Mouse (Mus musculus): Measurements from ENCODE around the gene Aqp3.

Aqp3 gene

DNA sequence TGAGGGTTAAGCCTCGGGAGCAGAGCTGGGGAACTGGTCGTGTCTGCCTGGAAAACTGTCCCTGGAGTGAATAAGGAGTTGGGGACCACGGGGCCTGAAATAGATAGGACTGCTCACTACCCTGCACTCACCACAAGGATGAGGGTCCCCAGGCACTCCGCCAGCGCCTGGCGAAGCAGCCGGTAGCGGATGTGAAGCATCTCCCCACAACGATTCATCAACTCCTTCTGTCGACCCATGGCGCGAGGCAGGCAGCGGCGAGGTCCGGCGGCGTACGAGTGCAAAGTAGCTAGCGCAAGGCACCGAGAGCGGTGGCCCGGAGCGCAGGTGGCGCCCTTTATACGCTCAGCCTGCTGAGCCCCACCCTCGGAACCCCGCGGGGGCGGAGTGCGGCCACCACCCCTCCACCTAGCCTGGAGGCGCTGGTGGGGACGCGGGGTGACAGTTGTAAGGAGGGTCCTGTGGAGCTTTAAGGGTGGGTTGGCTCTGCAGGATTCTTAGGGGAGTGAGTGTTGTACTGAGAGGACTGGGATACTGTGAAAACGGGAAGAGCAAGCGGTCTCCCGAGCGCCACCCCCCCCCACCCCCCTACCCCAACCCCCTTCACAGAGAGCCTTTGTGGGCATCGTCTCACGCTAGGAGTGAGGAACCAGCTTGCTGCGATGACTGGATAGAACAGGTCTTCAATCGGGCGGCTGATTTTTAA is at the start of gene Aqp3:
Aqp3 (minus strand) TSS at position 313 of the 706 bp plus-strand sequence.
- peak; percentile 70 for DNase-seq

DNA sequence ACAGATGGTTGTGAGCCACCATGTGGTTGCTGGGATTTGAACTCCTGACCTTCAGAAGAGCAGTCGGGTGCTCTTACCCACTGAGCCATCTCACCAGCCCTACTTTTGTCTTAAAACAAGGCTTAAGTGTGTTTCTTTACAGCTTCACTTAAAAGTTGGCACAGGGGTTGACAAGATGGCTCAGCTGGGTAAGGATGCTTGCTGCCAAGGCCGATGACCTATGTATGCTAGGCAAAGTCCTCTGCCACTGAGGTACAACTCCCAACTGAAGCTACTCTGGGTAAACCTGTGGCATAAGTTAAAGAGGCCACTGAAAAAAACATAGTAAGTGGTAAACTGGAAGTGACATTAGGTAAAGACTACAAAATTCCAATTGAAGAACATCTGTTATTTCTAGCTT is 44.6 kb upstream of the Aqp3 start:
- DNase-seq = no peak

DNA sequence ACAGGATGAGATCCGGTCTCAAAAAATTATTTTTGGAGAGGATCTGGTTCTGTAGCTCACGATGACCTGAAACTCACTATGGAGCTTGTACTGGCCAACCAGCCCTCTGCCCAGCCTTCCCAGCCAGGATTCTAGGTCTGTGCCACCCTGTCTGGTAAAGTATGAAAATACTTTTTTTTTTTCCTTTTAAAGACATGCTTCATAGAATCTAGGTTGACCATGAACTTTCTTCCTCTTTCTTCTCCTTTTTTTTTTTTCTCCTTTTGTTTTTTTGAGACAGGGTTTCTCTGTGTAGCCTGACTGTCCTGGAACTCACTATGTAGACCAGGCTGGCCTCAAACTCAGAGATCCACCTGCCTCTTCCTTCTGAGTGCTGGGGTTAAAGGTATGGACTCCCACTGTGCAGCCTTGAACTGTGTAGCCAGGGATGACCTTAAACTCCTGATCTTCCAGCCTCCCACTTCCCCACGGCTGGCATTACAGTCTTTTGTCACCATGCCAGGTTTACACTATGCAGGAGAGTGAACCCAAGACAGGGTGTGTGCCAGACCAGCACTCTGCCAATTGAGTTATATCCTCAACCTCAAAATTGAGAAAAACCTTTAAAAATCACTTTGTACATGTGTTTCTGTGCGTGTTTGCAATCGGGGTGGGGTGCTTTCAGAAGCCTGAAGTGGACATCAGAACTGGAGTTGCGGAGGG is 42.3 kb upstream of the Aqp3 start:
- no peak for DNase-seq

DNA sequence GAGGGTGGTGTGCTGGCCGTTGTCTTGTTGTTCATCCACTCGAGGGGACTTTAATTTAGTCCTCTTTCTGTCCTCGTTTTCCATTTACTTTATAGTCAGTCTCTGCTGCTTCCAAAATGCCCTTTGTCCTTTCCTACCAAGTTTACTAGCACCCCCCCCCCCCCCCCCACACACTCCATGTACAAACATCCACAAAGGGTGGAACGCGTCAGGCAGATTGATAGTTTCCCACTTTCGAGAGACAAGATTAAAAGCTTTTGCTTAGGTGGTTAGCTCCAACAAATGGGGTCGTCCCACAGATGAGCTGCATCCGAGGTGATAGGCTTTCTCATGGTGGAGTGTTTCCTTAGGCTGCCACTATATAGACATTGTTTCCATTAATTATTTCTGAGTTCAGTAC is 38.8 kb upstream of the Aqp3 start:
- no peak for DNase-seq

DNA sequence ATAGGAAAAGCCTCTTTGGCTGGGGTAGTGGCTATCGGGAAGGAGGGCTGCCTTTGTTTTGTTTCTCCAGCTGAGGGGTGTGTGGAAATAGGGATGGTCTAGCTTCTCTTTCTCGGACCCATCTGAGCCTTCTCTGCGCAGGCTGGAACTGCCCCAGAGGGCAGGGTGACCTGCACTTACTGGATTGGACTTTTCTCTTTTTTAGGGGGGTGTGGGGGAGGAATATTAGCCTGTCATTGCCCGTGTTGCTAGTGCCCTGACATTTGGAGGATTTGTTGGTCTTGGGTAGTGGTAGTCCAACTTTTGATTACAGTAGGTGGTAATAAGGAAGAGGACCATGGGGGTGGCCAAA is 38.4 kb upstream of the Aqp3 start:
- no peak for DNase-seq

DNA sequence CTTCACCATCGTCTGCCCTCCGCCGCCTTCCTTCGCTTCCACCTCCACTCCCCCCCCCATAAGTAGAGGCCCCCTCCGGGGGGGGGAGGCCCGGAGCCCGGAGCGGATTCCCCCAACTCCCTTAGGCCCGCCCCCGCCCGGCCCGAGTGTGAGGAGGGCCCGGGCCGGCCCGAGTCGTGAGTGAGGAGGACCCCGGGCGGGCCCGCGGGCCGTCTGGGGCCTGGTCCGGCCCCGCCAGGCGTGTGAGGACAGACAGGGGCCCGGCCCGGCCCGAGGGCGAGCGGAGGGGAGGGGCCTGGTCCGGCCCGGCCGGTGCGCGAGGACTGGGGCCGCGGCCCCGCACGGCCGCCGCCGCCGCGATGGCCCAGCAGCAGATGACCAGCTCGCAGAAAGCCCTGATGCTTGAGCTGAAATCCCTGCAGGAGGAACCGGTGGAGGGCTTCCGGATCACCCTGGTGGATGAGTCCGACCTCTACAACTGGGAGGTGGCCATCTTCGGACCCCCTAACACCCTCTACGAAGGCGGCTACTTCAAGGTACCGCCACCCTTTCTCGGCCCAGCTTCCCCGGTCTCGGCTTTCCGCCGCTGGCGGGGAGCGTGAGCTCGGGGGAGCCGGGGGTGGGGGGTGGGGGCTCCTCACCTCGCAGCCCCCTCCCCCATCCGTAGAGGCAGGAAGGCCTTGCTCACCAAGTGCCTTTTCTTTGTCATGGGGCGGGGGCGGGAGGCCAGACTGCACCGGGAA is 37.9 kb upstream of the Aqp3 start, which contains the start of gene Ube2r2:
Ube2r2 (plus strand) TSS at position 33 of the 743 bp plus-strand sequence.
- DNase-seq = peak; percentile 73

DNA sequence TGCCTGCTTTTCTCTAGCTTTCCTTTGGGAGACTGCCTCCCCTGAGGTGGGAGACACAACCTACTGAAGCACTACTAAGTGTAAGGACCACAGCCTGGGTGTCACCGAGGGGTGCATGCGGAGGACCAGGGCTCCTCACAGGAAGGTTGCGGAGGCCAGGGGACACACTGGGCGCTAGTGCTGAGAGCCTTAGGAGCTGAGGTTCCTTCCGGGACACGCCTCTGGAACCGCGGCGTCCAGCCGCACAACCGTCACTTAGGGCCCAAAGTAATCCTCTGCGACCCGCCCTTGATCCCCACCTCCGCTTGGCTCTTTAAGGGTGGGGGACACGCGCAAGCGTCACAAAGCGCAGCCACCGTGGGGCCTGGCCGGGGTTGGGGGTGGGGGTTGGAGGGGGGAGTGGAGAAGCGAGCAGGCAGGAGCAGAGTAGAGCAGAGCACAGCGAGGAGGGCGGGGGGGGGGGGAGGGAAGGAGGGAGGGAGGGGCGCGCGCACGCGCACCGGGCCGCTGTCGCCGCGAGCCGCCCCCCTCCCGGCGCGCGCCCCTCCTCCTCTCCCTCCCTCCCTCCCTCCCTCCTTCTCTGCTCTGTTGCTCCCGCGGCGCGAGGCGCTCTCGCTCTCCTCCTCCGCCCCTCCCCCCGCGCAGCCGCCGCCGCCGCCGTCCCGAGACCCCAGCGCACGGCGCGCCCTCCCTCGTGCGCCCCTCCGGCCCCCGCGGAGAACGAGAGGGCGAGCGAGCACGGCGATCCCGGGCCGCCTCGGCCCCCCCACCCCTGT is 37.1 kb upstream of the Aqp3 start:
- DNase-seq = peak; percentile 84

DNA sequence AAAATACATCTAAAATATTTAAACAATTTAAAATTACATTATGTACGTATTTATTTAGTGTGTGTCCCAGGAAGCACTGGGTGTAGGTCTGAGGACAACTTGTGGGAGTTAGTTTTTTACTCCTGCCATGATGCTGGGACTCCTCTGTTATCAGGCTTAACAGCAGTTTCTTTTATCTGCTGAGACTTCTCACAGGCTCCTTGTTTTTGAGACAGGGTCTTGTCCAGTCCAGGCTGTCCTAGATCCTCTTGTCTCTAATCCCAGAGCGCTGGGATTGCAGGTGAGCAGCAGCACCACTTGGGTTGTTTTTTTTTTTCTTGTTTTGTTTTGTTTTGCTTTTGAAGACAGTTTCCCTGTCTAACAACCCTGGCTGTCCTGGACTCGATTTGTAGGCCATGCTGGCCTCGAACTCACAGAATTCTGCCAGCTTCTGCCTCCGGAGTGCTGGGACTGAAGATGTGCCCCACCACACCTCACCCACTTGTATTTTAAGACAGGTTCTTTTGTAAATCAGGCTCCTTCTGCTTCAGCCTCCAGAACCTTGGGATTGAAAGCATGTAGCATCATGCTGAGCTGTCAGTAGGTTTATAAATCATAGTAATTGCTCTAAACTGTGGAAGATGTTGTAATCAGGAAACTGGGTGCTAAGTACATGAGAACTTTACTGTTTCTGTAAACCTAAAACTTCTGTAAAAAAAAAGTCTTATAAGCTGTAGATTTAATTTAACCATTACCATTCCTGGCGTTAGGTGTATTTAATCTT is 35.7 kb upstream of the Aqp3 start:
- DNase-seq = no peak

DNA sequence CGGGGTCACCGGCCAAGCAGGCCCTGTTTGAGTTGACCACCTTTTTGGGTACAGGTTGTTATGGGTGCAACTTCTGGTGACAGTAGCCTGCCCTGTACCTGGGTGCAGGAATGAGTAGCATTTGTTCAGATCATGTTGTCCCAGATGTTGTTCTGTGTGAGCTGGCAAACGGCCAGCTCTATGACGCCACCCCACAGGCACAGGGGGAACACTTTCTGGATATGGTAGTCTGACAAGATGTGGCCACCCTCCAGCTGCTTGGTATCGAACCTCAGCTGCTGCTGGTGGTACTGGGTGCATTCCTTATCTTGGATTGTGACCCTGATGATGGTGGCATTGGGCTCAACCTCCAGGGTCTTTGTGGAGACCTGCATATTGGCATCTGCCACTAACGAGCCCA is 34.5 kb upstream of the Aqp3 start:
- DNase-seq = no peak

DNA sequence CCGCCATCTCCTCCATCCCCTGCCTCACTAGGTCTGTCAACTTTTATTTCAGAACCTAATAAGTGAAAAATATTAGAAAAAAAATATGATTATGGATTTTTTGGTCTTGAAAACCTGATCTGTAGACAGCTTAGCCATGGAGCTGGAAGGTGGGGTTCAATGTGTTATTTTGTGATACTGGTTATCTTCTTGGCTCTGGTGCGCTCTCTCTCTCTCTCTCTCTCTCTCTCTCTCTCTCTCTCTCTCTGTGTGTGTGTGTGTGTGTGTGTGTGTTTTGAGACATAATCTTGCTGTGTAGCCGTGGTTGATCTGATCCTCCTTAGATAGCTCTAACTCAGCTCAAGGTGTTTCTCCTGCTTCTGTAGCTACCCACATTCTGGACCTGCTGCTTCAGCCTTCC is 31.9 kb upstream of the Aqp3 start:
- DNase-seq = no peak

DNA sequence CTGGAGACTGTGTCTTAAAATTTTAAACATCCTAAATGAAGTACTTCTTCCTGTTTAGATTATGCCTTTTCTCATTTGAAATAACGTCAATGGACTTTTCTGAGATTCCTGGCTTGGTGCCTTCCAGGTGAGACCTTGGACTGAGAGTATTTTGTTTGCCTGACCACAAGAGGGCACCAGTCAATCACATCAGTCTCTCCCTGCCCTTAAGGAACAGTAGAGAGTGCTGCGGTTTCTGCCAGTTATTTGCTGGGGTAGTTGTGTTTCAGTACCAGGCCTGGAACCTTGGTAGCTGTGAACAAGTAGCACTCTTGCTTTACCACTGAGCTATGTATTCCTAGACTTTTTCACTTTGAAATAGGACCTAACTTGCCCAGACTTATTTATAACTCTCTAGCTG is 31.4 kb upstream of the Aqp3 start:
- DNase-seq = peak; percentile 68

DNA sequence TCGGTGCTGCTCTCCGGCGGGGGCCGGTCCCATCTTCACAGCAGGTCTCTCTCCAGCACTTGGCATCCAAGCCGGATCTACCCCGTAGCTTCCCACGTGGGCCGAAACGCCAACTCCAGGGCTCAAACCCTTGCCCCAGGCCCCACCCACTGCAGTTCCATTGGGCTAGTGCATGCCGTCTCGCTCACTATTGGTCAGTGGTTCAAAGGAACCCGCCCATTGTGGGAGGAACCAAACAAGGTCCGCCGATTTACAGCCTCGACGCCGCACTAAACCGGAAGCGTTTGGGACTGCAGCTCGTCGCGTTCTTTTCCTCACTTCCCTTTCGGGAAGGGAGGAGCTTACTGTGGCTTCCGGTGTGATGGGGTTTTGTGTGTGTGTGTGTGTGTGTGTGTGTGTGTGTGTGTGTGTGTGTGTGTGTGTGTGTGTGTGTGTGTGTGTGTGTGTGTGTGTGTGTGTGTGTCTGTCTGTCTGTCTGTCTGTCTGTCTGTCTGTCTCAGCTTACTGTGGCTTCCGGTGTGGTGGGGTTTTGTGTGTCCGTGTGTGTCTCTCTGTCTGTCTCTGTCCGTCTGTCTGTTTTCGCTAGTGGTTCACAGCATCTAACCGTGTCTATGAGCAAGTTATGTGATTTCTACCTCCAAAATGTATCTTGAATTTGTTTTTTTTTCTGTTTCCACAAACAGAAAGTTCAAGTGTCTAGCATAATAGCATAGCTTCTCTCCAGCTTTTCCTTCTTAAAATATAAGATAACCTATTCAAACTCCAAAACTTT is 26.4 kb upstream of the Aqp3 start, which contains the start of gene Nol6:
Nol6 (minus strand) TSS at position 276 of the 772 bp plus-strand sequence.
- peak; percentile 96 for DNase-seq

DNA sequence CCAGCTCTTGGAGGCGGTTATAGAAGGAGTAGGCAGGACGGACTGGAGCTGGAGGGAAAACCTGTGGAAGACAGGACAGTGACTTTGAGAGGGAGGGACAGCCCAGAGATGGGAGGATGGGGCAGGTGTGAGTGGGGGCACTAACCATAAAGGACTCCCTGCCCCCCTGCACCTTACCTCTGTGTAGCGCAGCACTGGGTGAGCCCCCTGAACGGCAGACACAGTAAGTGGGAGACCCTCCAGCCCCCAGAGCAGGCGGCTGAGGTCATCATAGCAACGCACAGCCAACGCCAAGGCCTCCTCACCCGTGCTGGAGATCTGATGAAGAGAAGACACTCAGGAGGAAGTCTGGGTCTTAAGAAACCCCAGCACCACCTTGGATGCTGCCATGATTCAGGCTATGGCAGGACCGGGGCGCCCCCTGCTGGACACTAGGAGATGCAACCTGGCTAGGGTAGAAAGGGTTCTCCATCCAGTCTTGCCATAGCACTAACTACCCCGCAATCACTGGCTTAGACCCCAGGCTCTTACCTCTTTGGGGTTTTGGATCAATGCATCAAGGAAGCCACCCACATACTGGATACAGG is 20.8 kb upstream of the Aqp3 start:
- DNase-seq = peak; percentile 63

DNA sequence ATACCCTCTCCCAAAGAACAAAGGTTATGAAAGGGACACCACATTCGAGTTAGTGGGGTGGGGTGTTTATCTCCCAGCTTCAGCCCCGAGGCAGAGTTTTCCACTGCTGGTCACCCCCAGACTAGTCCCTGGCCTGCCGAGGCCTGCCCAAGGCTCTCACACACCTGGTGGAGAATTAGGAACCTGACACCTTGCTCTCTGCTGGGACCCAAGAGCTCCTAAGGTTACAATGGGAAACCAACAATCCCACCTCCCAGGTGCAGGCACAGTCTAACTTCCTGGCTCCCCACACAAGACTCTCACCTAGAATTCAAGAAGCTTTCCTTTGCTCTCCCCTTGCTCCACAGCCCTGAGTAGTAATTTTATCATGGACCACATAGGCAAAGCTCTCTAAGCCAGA is 18.8 kb upstream of the Aqp3 start:
- DNase-seq = no peak

DNA sequence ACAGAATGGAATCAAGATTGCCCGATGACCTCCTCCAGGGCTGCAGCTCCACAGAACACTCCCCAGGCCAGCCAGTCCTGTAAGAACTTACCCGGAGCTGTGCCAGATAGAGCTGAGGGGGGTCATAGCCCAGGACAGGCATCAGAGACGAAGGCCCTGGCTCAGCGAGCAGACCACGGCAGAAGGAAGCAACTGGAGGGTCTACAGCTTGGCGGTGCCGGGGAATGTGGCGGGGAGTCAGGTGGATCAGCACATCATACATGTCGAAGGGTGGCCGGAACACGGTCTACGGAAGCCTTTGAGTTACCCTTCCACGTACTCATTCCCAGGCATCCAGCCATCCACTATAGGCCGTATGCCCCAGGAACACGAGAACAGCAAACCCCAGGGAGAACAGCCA is 17.8 kb upstream of the Aqp3 start:
- DNase-seq = no peak

DNA sequence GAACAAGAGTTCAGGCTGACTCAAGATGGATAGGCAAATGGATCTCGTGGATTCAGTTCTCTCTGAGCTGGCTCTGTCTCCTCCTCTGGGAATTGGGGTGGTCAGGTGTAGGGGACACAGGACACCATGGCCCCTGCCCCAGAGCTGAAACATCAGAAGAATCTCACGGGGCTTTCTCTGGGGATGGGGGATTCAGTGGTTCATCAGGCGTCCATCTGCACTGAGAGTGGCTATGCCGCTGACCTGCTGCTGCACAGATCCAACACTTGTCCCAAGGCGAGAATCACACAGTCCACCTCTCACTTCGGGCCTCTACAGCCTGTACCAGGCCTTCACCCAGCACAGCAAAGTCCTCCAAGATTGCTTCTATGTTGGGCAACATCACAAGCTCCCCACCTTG is 17.1 kb upstream of the Aqp3 start:
- no peak for DNase-seq

DNA sequence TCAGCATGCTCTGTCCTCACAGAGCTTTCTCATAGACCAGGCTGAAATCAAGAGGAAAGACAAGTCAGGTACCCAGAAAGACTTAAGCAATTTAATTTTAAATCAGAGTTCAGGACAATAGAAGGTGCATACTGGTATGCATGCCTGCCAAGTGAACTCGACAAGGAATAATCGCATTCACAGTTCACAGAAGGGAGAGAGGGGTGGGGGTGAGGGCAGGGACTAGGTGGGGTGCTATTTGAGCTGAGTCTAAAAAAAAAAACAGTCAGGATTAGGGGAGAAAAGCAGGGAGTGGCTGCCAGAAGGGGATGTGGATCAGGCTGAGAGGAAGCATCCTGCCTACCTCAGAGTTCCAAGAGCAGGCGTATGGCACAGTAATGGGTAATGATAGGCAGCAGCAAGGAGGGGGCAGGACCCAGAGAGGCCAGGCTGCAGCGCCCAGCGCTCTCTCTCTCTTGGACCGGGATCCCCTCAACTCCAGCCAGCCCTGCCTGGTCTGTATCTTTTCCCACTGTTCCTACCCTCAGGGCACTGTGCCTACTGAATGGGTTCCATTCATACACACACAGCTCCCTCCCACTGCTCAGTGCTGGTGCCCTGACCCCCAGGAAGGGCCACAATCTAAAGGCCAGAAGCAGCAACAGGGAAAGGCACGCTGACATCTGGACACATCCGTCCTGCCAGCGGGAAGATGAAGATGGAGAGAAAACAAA is 16.5 kb upstream of the Aqp3 start:
- DNase-seq = no peak

DNA sequence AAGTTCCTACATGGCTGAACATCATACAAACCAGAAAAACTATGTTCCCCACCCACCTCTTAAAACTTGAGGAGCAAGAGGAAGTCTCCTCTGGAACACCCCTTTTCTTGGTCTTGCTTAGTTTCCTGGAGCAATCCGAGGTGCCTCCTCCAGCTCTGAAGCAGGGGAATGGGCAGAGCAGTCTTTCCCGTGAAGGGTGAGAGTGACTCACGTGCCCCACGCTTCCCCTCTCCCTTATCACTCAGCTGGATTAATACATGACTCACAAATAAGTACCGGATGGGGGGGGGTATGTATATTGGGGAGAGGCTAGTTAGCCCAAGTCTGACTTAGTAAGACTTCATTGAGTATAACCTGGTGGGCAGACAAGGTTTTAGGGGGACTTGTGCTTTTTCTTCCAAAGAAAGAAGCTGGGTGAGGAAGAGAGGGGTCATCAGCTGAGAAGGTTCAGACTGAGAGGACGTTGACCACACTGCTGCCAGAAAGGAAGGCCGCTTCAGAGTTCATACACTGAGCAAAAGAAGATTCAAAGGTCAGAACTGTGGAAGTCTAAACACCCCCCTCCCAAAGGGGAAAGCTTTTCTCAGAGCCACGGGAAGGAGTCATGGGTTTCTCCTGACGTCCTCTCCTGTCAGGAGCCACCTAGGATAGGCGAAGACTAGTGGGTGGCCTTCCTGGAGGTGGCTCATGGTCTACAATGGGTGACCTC is 10.9 kb upstream of the Aqp3 start:
- DNase-seq = no peak

DNA sequence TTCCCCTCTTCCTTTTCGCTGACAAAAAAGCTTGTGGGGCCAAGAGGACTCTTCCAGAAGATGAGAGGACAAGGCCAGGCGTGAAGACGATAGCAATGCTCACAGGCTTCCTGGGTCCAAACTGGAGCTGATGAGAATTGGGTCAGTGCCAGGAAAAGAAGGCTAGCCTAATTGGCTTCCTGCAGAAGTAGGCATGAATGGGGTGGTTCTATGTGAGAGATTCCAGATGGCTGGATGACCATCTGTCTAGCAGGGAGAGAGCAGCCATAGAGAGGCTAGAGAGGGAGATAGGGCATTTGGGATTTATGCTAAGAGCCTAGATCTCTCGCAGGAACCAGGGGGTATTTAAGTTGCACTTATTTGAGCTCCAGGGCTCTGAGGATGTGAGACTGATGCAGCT is 9.5 kb upstream of the Aqp3 start:
- DNase-seq = no peak

DNA sequence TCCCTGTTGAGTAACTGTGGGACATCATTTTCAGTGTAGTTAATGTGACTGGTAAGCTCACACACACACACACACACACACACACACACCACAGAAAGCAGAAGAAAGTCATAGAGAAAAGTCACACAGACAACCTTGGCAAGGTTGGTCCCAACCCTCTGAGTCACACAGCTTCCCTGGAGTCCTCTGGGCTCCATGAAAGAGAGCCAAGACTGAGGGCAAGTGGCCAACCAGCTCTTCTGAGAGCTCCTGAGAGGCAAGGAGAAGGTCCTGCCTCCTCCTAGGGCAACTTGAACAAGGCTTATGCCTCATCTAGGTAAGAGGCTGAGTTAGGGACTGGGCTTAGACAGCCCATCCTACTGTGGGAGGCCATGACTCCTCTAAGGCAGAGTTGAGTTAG is 4.9 kb upstream of the Aqp3 start:
- no peak for DNase-seq
